Mouse (Mus musculus) limb, embryonic 11.5 days (tissue): ENCODE data around the gene Ppp1r3e. TPM values are rescaled to one million over a fixed set of nuclear protein-coding genes. Genes with fewer than 3 reads are reported as not detected.

ENCODE experiments used
- ATAC-seq: fragments of 200-750 bp; cut with Nextera tagmentation; 2 replicates; pipeline ENCODE4 v1.8.0; 2017; ENCODE audit warnings: low read depth; ENCODE audit not compliant: insufficient number of reproducible peaks, low FRiP score, low TSS enrichment
- DNase-seq: peaks from one replicate; pipeline ENCODE4 v3.0.0-alpha.2; 2015; ENCODE audit warnings: low spot score
- H3K27ac ChIP-seq: fragments of 300-500 bp; sonication (generic); replicated peaks from 2 replicates; pipeline ENCODE4 v1.5.1; 2014; ENCODE audit warnings: low read depth, mild to moderate bottlenecking, low read length
- H3K27me3 ChIP-seq: fragments of 300-500 bp; sonication (generic); 2 replicates; pipeline ENCODE4 v1.6.1; 2014; ENCODE audit warnings: mild to moderate bottlenecking, low read length, mixed read lengths; ENCODE audit not compliant: control insufficient read depth, insufficient read depth
- H3K36me3 ChIP-seq: fragments of 300-500 bp; sonication (generic); 2 replicates; pipeline ENCODE4 v1.6.1; 2014; ENCODE audit warnings: mild to moderate bottlenecking, low read length, moderate library complexity, mixed read lengths; ENCODE audit not compliant: control insufficient read depth, insufficient read depth
- H3K4me1 ChIP-seq: fragments of 300-500 bp; sonication (generic); 2 replicates; pipeline ENCODE4 v1.6.1; 2014; ENCODE audit warnings: low read length, mixed read lengths; ENCODE audit not compliant: control insufficient read depth, insufficient read depth
- H3K4me2 ChIP-seq: fragments of 300-500 bp; sonication (generic); 2 replicates; pipeline ENCODE4 v1.6.1; 2014; ENCODE audit warnings: low read depth, mild to moderate bottlenecking, moderate library complexity; ENCODE audit not compliant: severe bottlenecking
- H3K4me3 ChIP-seq: fragments of 300-500 bp; sonication (generic); 2 replicates; pipeline ENCODE4 v1.5.1; 2014; ENCODE audit warnings: low read depth, low read length
- H3K9ac ChIP-seq: fragments of 300-500 bp; sonication (generic); 2 replicates; pipeline ENCODE4 v1.6.1; 2014; ENCODE audit warnings: mild to moderate bottlenecking, low read length
- H3K9me3 ChIP-seq: fragments of 300-500 bp; sonication (generic); 2 replicates; pipeline ENCODE4 v1.6.1; 2016; ENCODE audit warnings: low read length; ENCODE audit not compliant: control insufficient read depth
- WGBS: fragments of 180-500 bp; shearing (Covaris S2); extraction: QIAGEN DNeasy Blood & Tissue Kit; methylation state at CpG from one replicate; pipeline ENCODE4 v1.1.7; 2014; 5-methylcytosine and 5-hydroxymethylcytosine counted together
- polyA plus RNA-seq: library from polyadenylated mRNA; unstranded; fragments of >200 nt; fragmentation: Nextera tagmentation; extraction: Ambion mirVana; gene quantifications from 2 replicates; pipeline ENCODE4 v1.2.1, GENCODE M21; 2014

Gene Ppp1r3e
- polyA plus RNA-seq, 1 experiment from 2014 or later: 0.37 TPM

GRCm38 (mm10) chr14:54912109-54912850 is 34.9 kb upstream of the Ppp1r3e start:
- ATAC-seq (peak; percentile 52), DNase-seq (peak; percentile 44)
- Histone ChIP-seq H3K27me3 (no peaks in the 10 kb centered on the region), H3K27ac (peak overlapping the region; percentile 72), H3K9ac (peak overlapping the region; percentile 92), H3K36me3 (peaks cover 11% of the 10 kb centered on the region), H3K4me1 (peaks cover 3% of the 10 kb centered on the region; the same call in 1 of the 2 replicates), H3K9me3 (no peaks in the 10 kb centered on the region), H3K4me3 (peak overlapping the region; percentile 96), H3K4me2 (peak overlapping the region; percentile 84)
- 3% methylated on average over 50 of the region's 69 CpGs for WGBS

- H3K36me3 ChIP-seq: peaks cover 8% of the 10 kb centered on the region
- WGBS: 81% methylated on average over 7 of the region's 7 CpGs
- no peaks in the 10 kb centered on the region for H3K27me3 ChIP-seq
- no peak overlapping the region for H3K27ac ChIP-seq
- peaks cover 3% of the 10 kb centered on the region; the same call in 1 of the 2 replicates for H3K4me1 ChIP-seq
- H3K9ac ChIP-seq: no peak overlapping the region
- no peaks in the 10 kb centered on the region for H3K9me3 ChIP-seq
- DNase-seq (no peak), ATAC-seq (no peak)
- H3K4me2 ChIP-seq: no peak overlapping the region
- H3K4me3 ChIP-seq: no peak overlapping the region
Observed at GRCm38 (mm10) chr14:54908682-54909081, 31.3 kb upstream of the Ppp1r3e start.

GRCm38 (mm10) chr14:54903641-54904040 is 26.3 kb upstream of the Ppp1r3e start:
- Histone ChIP-seq H3K9me3 (no peaks in the 10 kb centered on the region), H3K4me2 (no peak overlapping the region), H3K4me1 (no peaks in the 10 kb centered on the region), H3K4me3 (no peak overlapping the region), H3K9ac (no peak overlapping the region), H3K27ac (no peak overlapping the region), H3K36me3 (peaks cover 8% of the 10 kb centered on the region; the same call in 1 of the 2 replicates), H3K27me3 (no peaks in the 10 kb centered on the region)
- no peak for ATAC-seq
- DNase-seq: no peak
- WGBS: 92% methylated on average over 4 of the region's 4 CpGs

GRCm38 (mm10) chr14:54900383-54900782 is 23.0 kb upstream of the Ppp1r3e start:
- ATAC-seq (peak; percentile 36; the same call in 1 of the 2 replicates), DNase-seq (peak; percentile 80)
- no peak overlapping the region for H3K9ac ChIP-seq
- no peaks in the 10 kb centered on the region for H3K27me3 ChIP-seq
- H3K36me3 ChIP-seq: peaks cover 18% of the 10 kb centered on the region
- H3K4me2 ChIP-seq: no peak overlapping the region
- WGBS: 2% methylated on average over 3 of the region's 3 CpGs
- H3K9me3 ChIP-seq: no peaks in the 10 kb centered on the region
- H3K4me1 ChIP-seq: no peaks in the 10 kb centered on the region; the same call in 1 of the 2 replicates
- H3K27ac ChIP-seq: no peak overlapping the region
- H3K4me3 ChIP-seq: no peak overlapping the region

- Histone ChIP-seq H3K36me3 (peaks cover 18% of the 10 kb centered on the region), H3K4me2 (no peak overlapping the region), H3K4me3 (no peak overlapping the region), H3K4me1 (peaks cover 3% of the 10 kb centered on the region), H3K9ac (no peak overlapping the region), H3K27me3 (no peaks in the 10 kb centered on the region), H3K27ac (no peak overlapping the region), H3K9me3 (no peaks in the 10 kb centered on the region)
- ATAC-seq (no peak), DNase-seq (no peak)
- WGBS: 83% methylated on average over 2 of the region's 2 CpGs
Observed at GRCm38 (mm10) chr14:54897445-54897844, 20.1 kb upstream of the Ppp1r3e start.

GRCm38 (mm10) chr14:54894296-54895151 is 17.2 kb upstream of the Ppp1r3e start:
- peak overlapping the region; percentile 91 for H3K27ac ChIP-seq

GRCm38 (mm10) chr14:54893651-54894181 is 16.4 kb upstream of the Ppp1r3e start:
- Histone ChIP-seq H3K4me2 (peak overlapping the region; percentile 24; the same call in 1 of the 2 replicates), H3K4me1 (peaks cover 3% of the 10 kb centered on the region), H3K27ac (peak overlapping the region; percentile 91; the same call in 1 of the 2 replicates), H3K9me3 (no peaks in the 10 kb centered on the region), H3K27me3 (no peaks in the 10 kb centered on the region), H3K36me3 (peaks cover 18% of the 10 kb centered on the region), H3K9ac (peak overlapping the region; percentile 99), H3K4me3 (peak overlapping the region; percentile 97)
- DNase-seq (peak; percentile 96), ATAC-seq (peak; percentile 99)
- WGBS: under 1% methylated on average over 38 of the region's 38 CpGs

More at GRCm38 (mm10) chr14:54894296-54895151, 17.2 kb upstream of the Ppp1r3e start:
- Histone ChIP-seq H3K4me3 (peak overlapping the region; percentile 97), H3K4me2 (peak overlapping the region; percentile 70), H3K4me1 (peaks cover 3% of the 10 kb centered on the region), H3K27me3 (no peaks in the 10 kb centered on the region), H3K9ac (peak overlapping the region; percentile 99), H3K9me3 (no peaks in the 10 kb centered on the region), H3K36me3 (peaks cover 18% of the 10 kb centered on the region)
- ATAC-seq (peak; percentile 27), DNase-seq (peak; percentile 72)
- under 1% methylated on average over 52 of the region's 54 CpGs for WGBS

GRCm38 (mm10) chr14:54892200-54892599 is 14.8 kb upstream of the Ppp1r3e start, which contains the start of gene Pabpn1:
Gene Pabpn1, plus strand, starts transcription at chr14:54892500.
- no peak for DNase-seq
- Histone ChIP-seq H3K4me1 (peaks cover 3% of the 10 kb centered on the region), H3K4me2 (peak within 1 kb of the TSS; percentile 24; the same call in 1 of the 2 replicates), H3K36me3 (peaks cover 12% of the 10 kb centered on the region), H3K27me3 (no peaks in the 10 kb centered on the region), H3K27ac (no peak within 1 kb of the TSS), H3K9ac (no peak within 1 kb of the TSS), H3K9me3 (no peaks in the 10 kb centered on the region), H3K4me3 (peak within 1 kb of the TSS; percentile 97)
- ATAC-seq: no peak
- 92% methylated on average over 3 of the region's 3 CpGs for WGBS
